Mouse (Mus musculus) ES-Bruce4 (cell line): Measurements from ENCODE around the gene Ubp1. TPM values are rescaled to one million over a fixed set of nuclear protein-coding genes. Genes with fewer than 3 reads are reported as not detected.
A peak's percentile ranks its signal among the peaks of the same experiment; 100 is the strongest.

Experiments
- H3K27ac ChIP-seq: 2 replicates; pipeline ENCODE4 v1.5.1; 2012; ENCODE audit warnings: low read length, inconsistent platforms; ENCODE audit not compliant: insufficient read depth
- H3K27me3 ChIP-seq: 2 replicates; pipeline ENCODE4 v1.6.1; 2012; ENCODE audit warnings: mild to moderate bottlenecking, low read length, inconsistent platforms; ENCODE audit not compliant: control insufficient read depth, poor library complexity, insufficient read depth, severe bottlenecking
- H3K36me3 ChIP-seq: 2 replicates; pipeline ENCODE4 v1.6.1; 2012; ENCODE audit warnings: inconsistent platforms, mild to moderate bottlenecking, low read length, moderate library complexity; ENCODE audit not compliant: control insufficient read depth, poor library complexity, insufficient read depth, severe bottlenecking
- H3K4me1 ChIP-seq: one replicate; pipeline ENCODE4 v1.8.1; 2011; ENCODE audit warnings: low read length; ENCODE audit not compliant: control insufficient read depth, insufficient read depth
- H3K4me3 ChIP-seq: 2 replicates; pipeline ENCODE4 v1.5.1; 2011; ENCODE audit warnings: low read depth, mild to moderate bottlenecking, low read length
- H3K9ac ChIP-seq: 2 replicates; pipeline ENCODE4 v1.6.1; 2012; ENCODE audit warnings: low read depth, mild to moderate bottlenecking, inconsistent platforms; ENCODE audit not compliant: poor library complexity, severe bottlenecking
- H3K9me3 ChIP-seq: replicated peaks from 2 replicates; pipeline ENCODE4 v1.6.1; 2012; ENCODE audit warnings: mild to moderate bottlenecking, low read length, inconsistent platforms; ENCODE audit not compliant: control insufficient read depth, poor library complexity, insufficient read depth, severe bottlenecking
- CTCF ChIP-seq: IDR thresholded peaks from one replicate; pipeline ENCODE4 v1.8.1; 2011; ENCODE audit warnings: low read depth, low read length
- EP300 ChIP-seq: IDR thresholded peaks from 2 replicates; pipeline ENCODE4 v1.6.1; 2011; ENCODE audit warnings: low read depth, low read length; ENCODE audit not compliant: insufficient read depth
- POLR2A ChIP-seq: IDR thresholded peaks from one replicate; pipeline ENCODE4 v1.8.1; 2011; ENCODE audit warnings: low read length; ENCODE audit not compliant: insufficient read depth
- polyA plus RNA-seq: library from polyadenylated mRNA; stranded (reverse); fragments of >200 nt; gene quantifications from 2 replicates; pipeline ENCODE4 v1.2.4, GENCODE M21; 2011; ENCODE audit warnings: low read depth; ENCODE audit not compliant: missing spikeins, insufficient read depth, insufficient read length

The Ubp1 gene
- polyA plus RNA-seq, 1 experiment, result 111 TPM

- Histone ChIP-seq H3K27me3 (no peaks in the 10 kb centered on the region), H3K4me1 (no peaks in the 10 kb centered on the region), H3K27ac (no peak overlapping the region), H3K36me3 (no peaks in the 10 kb centered on the region), H3K9me3 (no peaks in the 10 kb centered on the region), H3K4me3 (no peak overlapping the region), H3K9ac (no peak overlapping the region)
- TF ChIP-seq EP300, result 0 out of 2 replicates have a peak, but pooled peaks have one; percentile 34
- TF ChIP-seq CTCF, result no peak
- TF ChIP-seq POLR2A, result no peak
These were observed 80.5 kb downstream of the Ubp1 start for GRCm38 (mm10) chr9:114011203-114011602.

- Histone ChIP-seq H3K9me3 (no peaks in the 10 kb centered on the region; the same call in 1 of the 2 replicates), H3K9ac (no peak overlapping the region), H3K27me3 (no peaks in the 10 kb centered on the region), H3K36me3 (no peaks in the 10 kb centered on the region), H3K4me1 (no peaks in the 10 kb centered on the region), H3K27ac (no peak overlapping the region), H3K4me3 (no peak overlapping the region)
- TF ChIP-seq POLR2A, result no peak
- no peak for TF ChIP-seq CTCF
- no peak for TF ChIP-seq EP300
These were observed 83.3 kb downstream of the Ubp1 start for GRCm38 (mm10) chr9:114014034-114014433.

- Histone ChIP-seq H3K9me3 (no peaks in the 10 kb centered on the region; the same call in 1 of the 2 replicates), H3K36me3 (no peaks in the 10 kb centered on the region), H3K27ac (no peak overlapping the region), H3K27me3 (no peaks in the 10 kb centered on the region), H3K4me3 (no peak overlapping the region), H3K4me1 (no peaks in the 10 kb centered on the region), H3K9ac (no peak overlapping the region)
- TF ChIP-seq EP300 (no peak), POLR2A (no peak), CTCF (peak; percentile 80)
These were observed 85.0 kb downstream of the Ubp1 start for GRCm38 (mm10) chr9:114015724-114016123.

- H3K27ac ChIP-seq, result no peak overlapping the region
- TF ChIP-seq EP300, result no peak
- no peak for TF ChIP-seq POLR2A
- TF ChIP-seq CTCF, result no peak
- no peak overlapping the region for H3K4me3 ChIP-seq
- no peak overlapping the region for H3K9ac ChIP-seq
- no peaks in the 10 kb centered on the region for H3K4me1 ChIP-seq
- no peaks in the 10 kb centered on the region for H3K36me3 ChIP-seq
- H3K27me3 ChIP-seq, result no peaks in the 10 kb centered on the region
- H3K9me3 ChIP-seq, result no peaks in the 10 kb centered on the region; the same call in 1 of the 2 replicates
These were observed 85.7 kb downstream of the Ubp1 start for GRCm38 (mm10) chr9:114016402-114016801.

GRCm38 (mm10) chr9:114019012-114019762 lies 88.5 kb downstream of the Ubp1 start:
- H3K4me1 ChIP-seq, result no peaks in the 10 kb centered on the region
- no peaks in the 10 kb centered on the region for H3K27me3 ChIP-seq
- no peak overlapping the region for H3K4me3 ChIP-seq
- no peaks in the 10 kb centered on the region; the same call in 1 of the 2 replicates for H3K9me3 ChIP-seq
- H3K27ac ChIP-seq, result no peak overlapping the region
- no peak overlapping the region for H3K9ac ChIP-seq
- TF ChIP-seq EP300, result no peak
- no peak for TF ChIP-seq POLR2A
- TF ChIP-seq CTCF, result no peak
- H3K36me3 ChIP-seq, result no peaks in the 10 kb centered on the region

GRCm38 (mm10) chr9:114022141-114022540 lies 91.4 kb downstream of the Ubp1 start:
- Histone ChIP-seq H3K4me3 (no peak overlapping the region), H3K9ac (no peak overlapping the region), H3K27ac (no peak overlapping the region), H3K36me3 (no peaks in the 10 kb centered on the region), H3K9me3 (no peaks in the 10 kb centered on the region; the same call in 1 of the 2 replicates), H3K4me1 (peaks cover 2% of the 10 kb centered on the region), H3K27me3 (no peaks in the 10 kb centered on the region)
- no peak for TF ChIP-seq POLR2A
- no peak for TF ChIP-seq CTCF
- no peak for TF ChIP-seq EP300
